Mouse (Mus musculus): Measurements from ENCODE around the gene Slc5a6. TPM values are rescaled to one million over a fixed set of nuclear protein-coding genes. Genes with fewer than 3 reads are reported as not detected.

The Slc5a6 gene
- 81.5 and 121 TPM in 2 replicates for polyA plus RNA-seq (2012; rRNA removed)

GRCm38 (mm10) chr5:31048763-31049641 lies at the start of gene Slc5a6:
Slc5a6 (minus strand) TSS chr5:31048924.
- H3K4me1 ChIP-seq (ENCODE audit: control insufficient read depth, insufficient read depth, low read length): peaks cover 3% of the 10 kb centered on the region; the same call in 1 of the 2 replicates
- no peaks in the 10 kb centered on the region for H3K27me3 ChIP-seq (replicated peaks; ENCODE audit: control insufficient read depth, insufficient read depth, low read length)
- H3K36me3 ChIP-seq (ENCODE audit: control insufficient read depth, insufficient read depth, low read length): no peaks in the 10 kb centered on the region
- WGBS: under 1% methylated on average over 23 of the region's 23 CpGs
- TF ChIP-seq CTCF (conservative IDR thresholded peaks at IDR 0.05; ENCODE audit: insufficient read depth, insufficient read length, low read depth, low read length) (peak; percentile 65), POLR2A (IDR thresholded peaks at IDR 0.05; ENCODE audit: low read depth, low read length) (no peak)
- peak within 1 kb of the TSS; percentile 100 for H3K27ac ChIP-seq (ENCODE audit: insufficient read depth, low read depth, low read length)
- DNase-seq: peak; percentile 69
- H3K4me3 ChIP-seq (ENCODE audit: insufficient read depth, low read depth, low read length): peak within 1 kb of the TSS; percentile 93

DNA sequence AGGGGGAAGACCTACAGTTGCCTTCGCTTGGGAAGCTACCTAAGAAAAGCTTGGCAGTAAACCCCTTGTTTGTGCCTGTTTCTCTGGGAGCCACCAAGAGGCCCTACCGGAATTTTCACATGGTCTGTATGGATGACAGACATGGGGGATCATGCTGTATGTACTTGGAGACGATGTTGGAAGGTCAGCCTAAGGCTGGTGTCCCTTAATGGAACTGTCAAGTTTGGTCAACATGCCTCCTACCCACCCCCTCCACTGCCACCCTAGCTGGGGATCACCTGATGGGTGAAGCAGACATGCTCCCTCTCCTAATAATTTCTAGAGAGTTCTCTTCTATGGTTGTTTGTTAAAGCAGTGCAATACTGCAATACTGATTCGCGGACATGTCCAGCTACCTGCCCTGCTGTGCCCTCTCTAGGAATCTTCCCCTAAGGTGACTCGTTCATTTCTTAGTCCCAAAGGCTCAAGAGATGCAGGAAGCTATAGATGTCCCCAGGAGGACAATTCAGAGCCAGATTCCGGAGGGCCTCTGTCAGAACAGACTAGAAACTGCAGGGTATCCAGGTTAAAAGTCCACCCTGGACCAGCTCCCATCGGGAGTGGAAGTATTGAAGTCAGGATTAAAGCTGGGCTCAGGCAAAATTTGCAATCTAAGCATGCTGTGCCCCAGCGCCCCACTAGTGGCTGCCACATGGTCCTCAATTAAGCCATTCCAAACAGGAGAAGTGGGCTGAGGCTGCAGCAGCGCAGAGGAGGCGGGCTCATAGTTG lies 47.2 kb upstream of the Slc5a6 start:
- Histone ChIP-seq H3K27me3 (replicated peaks; ENCODE audit: control insufficient read depth, insufficient read depth, low read length) (peaks cover 14% of the 10 kb centered on the region), H3K4me3 (ENCODE audit: insufficient read depth, low read depth, low read length) (no peak overlapping the region)
- WGBS: 29% methylated on average over 11 of the region's 11 CpGs

DNA sequence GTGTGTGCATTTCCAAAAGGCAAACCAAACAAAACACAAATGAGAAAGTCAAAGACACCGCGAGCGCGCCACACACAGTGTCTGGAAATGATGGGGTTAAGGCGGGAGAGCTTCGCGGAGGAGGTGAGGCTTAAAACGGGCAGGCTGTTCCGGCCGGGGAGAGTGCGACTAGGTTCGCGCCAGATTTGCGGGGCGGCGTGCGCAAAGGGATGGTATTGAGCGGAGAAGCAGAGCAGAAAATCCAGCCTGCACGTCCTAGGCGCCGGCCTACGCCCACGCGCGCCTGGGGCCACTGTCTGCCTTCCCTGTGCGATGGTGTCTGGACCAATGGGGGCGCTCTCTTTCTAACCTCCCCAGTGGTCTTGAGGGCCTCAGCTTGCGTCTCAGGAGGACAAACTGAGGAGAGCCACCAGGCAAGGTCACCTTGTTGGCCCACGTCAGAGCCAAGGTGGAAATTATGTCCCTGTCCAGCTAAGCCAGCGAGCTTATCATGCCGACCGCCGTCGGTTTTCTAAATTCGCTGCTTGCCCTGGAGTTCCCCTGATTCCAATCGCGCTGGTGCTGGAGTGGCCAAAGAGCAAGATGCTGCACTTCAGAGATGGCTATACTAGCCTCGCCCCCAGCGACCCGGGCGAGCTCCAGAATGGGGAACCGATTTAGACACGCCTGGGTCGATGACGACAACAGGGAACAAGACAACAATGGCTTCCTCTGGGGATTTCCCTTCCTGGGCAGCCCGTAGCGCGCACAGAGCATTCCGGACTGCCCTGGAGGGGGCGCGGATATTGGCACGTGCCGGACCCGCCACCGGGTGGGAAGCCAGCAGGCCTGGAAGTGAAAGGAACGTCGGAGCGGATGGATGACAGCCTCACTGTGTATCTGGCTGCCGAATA lies 46.3 kb upstream of the Slc5a6 start:
- Histone ChIP-seq H3K4me3 (ENCODE audit: insufficient read depth, low read depth, low read length) (peak overlapping the region; percentile 3; the same call in 1 of the 2 replicates), H3K4me1 (ENCODE audit: control insufficient read depth, insufficient read depth, low read length) (peaks cover 12% of the 10 kb centered on the region; the same call in 1 of the 2 replicates), H3K27ac (ENCODE audit: insufficient read depth, low read depth, low read length) (no peak overlapping the region), H3K36me3 (ENCODE audit: control insufficient read depth, insufficient read depth, low read length) (no peaks in the 10 kb centered on the region), H3K27me3 (replicated peaks; ENCODE audit: control insufficient read depth, insufficient read depth, low read length) (peaks cover 14% of the 10 kb centered on the region)
- TF ChIP-seq POLR2A (IDR thresholded peaks at IDR 0.05; ENCODE audit: low read depth, low read length) (no peak), CTCF (conservative IDR thresholded peaks at IDR 0.05; ENCODE audit: insufficient read depth, insufficient read length, low read depth, low read length) (no peak)
- under 1% methylated on average over 59 of the region's 59 CpGs for WGBS
- DNase-seq: peak; percentile 61

More for the DNA sequence above, 47.2 kb upstream of the Slc5a6 start:
- Histone ChIP-seq H3K4me1 (ENCODE audit: control insufficient read depth, insufficient read depth, low read length) (peaks cover 12% of the 10 kb centered on the region; the same call in 1 of the 2 replicates), H3K27ac (ENCODE audit: insufficient read depth, low read depth, low read length) (no peak overlapping the region), H3K36me3 (ENCODE audit: control insufficient read depth, insufficient read depth, low read length) (no peaks in the 10 kb centered on the region)
- DNase-seq: no peak
- TF ChIP-seq POLR2A (IDR thresholded peaks at IDR 0.05; ENCODE audit: low read depth, low read length) (no peak), CTCF (conservative IDR thresholded peaks at IDR 0.05; ENCODE audit: insufficient read depth, insufficient read length, low read depth, low read length) (no peak)

GRCm38 (mm10) chr5:31094100-31094798 lies 45.5 kb upstream of the Slc5a6 start:
- DNase-seq: no peak
- no peak overlapping the region for H3K27ac ChIP-seq (ENCODE audit: insufficient read depth, low read depth, low read length)
- TF ChIP-seq CTCF (conservative IDR thresholded peaks at IDR 0.05; ENCODE audit: insufficient read depth, insufficient read length, low read depth, low read length): no peak
- no peak for TF ChIP-seq POLR2A (IDR thresholded peaks at IDR 0.05; ENCODE audit: low read depth, low read length)
- H3K36me3 ChIP-seq (ENCODE audit: control insufficient read depth, insufficient read depth, low read length): no peaks in the 10 kb centered on the region
- peaks cover 14% of the 10 kb centered on the region for H3K27me3 ChIP-seq (replicated peaks; ENCODE audit: control insufficient read depth, insufficient read depth, low read length)
- peaks cover 12% of the 10 kb centered on the region; the same call in 1 of the 2 replicates for H3K4me1 ChIP-seq (ENCODE audit: control insufficient read depth, insufficient read depth, low read length)
- WGBS: 3% methylated on average over 29 of the region's 29 CpGs
- peak overlapping the region; percentile 3; the same call in 1 of the 2 replicates for H3K4me3 ChIP-seq (ENCODE audit: insufficient read depth, low read depth, low read length)

DNA sequence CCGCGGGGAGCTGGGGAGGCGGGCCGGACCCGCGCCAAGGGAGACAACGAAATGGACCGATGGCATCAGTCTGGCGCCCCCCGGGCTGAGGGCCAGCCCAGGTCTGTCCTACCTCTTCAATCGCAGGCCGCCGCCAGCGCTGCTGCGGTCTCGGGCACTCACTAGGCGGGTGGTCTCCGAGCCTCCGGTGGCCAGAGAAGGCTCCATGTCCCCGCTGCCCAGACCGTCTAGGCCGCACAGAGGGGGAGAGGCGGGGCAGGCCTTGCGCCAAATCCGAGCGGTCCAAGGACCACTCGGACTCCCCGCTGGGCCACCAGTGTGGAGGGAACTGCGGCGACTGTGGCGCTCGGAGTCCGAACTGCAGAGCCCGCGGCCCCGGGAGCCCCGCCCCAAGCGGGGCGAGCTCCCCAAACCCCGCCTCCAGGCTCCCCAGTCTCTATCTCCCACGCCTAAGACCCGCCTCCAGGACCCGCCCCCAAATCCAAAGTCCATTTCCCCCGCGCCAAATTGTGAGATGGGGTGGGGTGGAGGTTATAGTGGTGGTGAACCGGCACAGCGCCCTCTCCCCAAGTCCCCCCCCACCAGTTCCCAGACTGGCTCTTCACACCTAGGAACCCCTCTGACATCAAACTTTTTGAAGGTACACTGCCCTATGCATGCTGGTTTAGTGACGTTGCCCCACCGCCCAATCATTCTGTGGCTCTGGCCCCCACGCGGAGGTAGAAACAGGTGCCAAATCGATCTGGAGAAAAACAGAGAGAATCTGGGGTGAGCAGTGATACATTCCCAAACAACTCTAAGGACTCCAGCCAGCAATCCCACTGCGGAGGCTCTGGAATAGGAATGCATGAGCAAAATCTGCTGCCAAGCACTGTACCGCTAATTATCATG lies 44.7 kb upstream of the Slc5a6 start:
- TF ChIP-seq POLR2A (IDR thresholded peaks at IDR 0.05; ENCODE audit: low read depth, low read length) (no peak), CTCF (conservative IDR thresholded peaks at IDR 0.05; ENCODE audit: insufficient read depth, insufficient read length, low read depth, low read length) (no peak)
- Histone ChIP-seq H3K4me1 (ENCODE audit: control insufficient read depth, insufficient read depth, low read length) (peaks cover 12% of the 10 kb centered on the region; the same call in 1 of the 2 replicates), H3K27ac (ENCODE audit: insufficient read depth, low read depth, low read length) (no peak overlapping the region), H3K36me3 (ENCODE audit: control insufficient read depth, insufficient read depth, low read length) (no peaks in the 10 kb centered on the region), H3K4me3 (ENCODE audit: insufficient read depth, low read depth, low read length) (peak overlapping the region; percentile 39; the same call in 1 of the 2 replicates), H3K27me3 (replicated peaks; ENCODE audit: control insufficient read depth, insufficient read depth, low read length) (peaks cover 14% of the 10 kb centered on the region)
- WGBS: 2% methylated on average over 52 of the region's 54 CpGs
- DNase-seq: peak; percentile 76

All from kidney, adult 2 months (tissue).